Mouse (Mus musculus) myocyte (in vitro differentiated cells): Measurements from ENCODE around the gene Abraxas1.

Experiments
- MAX ChIP-seq: IDR thresholded peaks from one replicate; pipeline ENCODE4 v1.6.1; 2011; ENCODE audit warnings: low read depth, mild to moderate bottlenecking, control low read depth
- POLR2A ChIP-seq: IDR thresholded peaks from one replicate; pipeline ENCODE4 v1.6.1; 2011; ENCODE audit warnings: low read depth, mild to moderate bottlenecking, control low read depth, moderate library complexity; ENCODE audit not compliant: insufficient read length
- POLR2AphosphoS2 ChIP-seq: IDR thresholded peaks from one replicate; pipeline ENCODE4 v1.6.1; 2011; ENCODE audit warnings: low read depth, control low read depth; ENCODE audit not compliant: insufficient read length
- TCF12 ChIP-seq: IDR thresholded peaks from one replicate; pipeline ENCODE4 v1.6.1; 2011; ENCODE audit warnings: mild to moderate bottlenecking, control low read depth; ENCODE audit not compliant: poor library complexity, insufficient read depth, severe bottlenecking

GRCm38 (mm10) chr5:100833841-100834240 is 13.1 kb upstream of the Abraxas1 start:
- no peak for TF ChIP-seq POLR2A
- TF ChIP-seq POLR2AphosphoS2, result no peak
- no peak for TF ChIP-seq TCF12
- TF ChIP-seq MAX, result no peak
